Mouse (Mus musculus): ENCODE measurements around the gene Agbl3. TPM values are rescaled to one million over a fixed set of nuclear protein-coding genes. Genes with fewer than 3 reads are reported as not detected.

The Agbl3 gene
- polyA plus RNA-seq, 1 experiment = 1.0 TPM

GRCm38 (mm10) chr6:34760023-34760422 lies 20.2 kb upstream of the Agbl3 start:
- H3K27ac ChIP-seq (ENCODE audit: insufficient read depth, low read length) = no peak overlapping the region
- H3K4me3 ChIP-seq (ENCODE audit: extremely low read depth, insufficient read depth, insufficient read length) = no peak overlapping the region
- no peaks in the 10 kb centered on the region for H3K4me1 ChIP-seq (ENCODE audit: control insufficient read depth, insufficient read depth, insufficient read length)
- 45% methylated on average over 4 of the region's 4 CpGs for WGBS
- DNase-seq (ENCODE audit: low read depth in 1 of 2, low spot score in 2 of 2) = peak; percentile 14 to 18
- H3K27me3 ChIP-seq (ENCODE audit: control insufficient read depth, insufficient read depth, low read length) = no peaks in the 10 kb centered on the region
- TF ChIP-seq POLR2A (IDR thresholded peaks at IDR 0.05; ENCODE audit: low read depth, low read length) (no peak), CTCF (IDR thresholded peaks at IDR 0.05; ENCODE audit: extremely low read depth, insufficient read depth, insufficient read length, insufficient replicate concordance) (0 out of 2 replicates have a peak, but pooled peaks have one; percentile 3)
- no peaks in the 10 kb centered on the region for H3K36me3 ChIP-seq (ENCODE audit: control insufficient read depth, insufficient read depth, low read length)

DNA sequence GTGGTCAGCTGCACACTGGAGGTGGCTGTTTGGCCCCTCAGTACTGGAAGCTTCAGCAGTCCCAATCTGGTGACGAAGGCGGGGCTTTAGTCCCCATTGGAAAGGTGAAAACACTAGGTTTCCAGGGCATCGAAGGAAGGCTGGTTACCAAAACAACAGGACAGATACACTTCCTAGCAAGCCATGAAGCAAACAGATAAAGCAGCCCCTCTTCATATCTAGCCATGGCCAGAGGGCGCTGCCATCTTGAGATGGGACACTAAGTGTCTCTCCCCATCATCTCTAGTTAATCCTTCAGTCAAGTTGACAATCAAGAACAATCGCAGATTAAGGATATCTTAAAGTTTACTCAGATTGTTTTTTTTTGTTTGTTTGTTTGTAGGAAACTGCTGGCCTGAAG lies 14.5 kb upstream of the Agbl3 start:
- H3K27me3 ChIP-seq (ENCODE audit: control insufficient read depth, insufficient read depth, low read length) = no peaks in the 10 kb centered on the region
- DNase-seq (ENCODE audit: low read depth in 1 of 2, low spot score in 2 of 2) = no peak
- no peaks in the 10 kb centered on the region for H3K36me3 ChIP-seq (ENCODE audit: control insufficient read depth, insufficient read depth, low read length)
- no peak overlapping the region for H3K4me3 ChIP-seq (ENCODE audit: extremely low read depth, insufficient read depth, insufficient read length)
- H3K27ac ChIP-seq (ENCODE audit: insufficient read depth, low read length) = no peak overlapping the region
- TF ChIP-seq CTCF (IDR thresholded peaks at IDR 0.05; ENCODE audit: extremely low read depth, insufficient read depth, insufficient read length, insufficient replicate concordance) = no peak
- no peak for TF ChIP-seq POLR2A (IDR thresholded peaks at IDR 0.05; ENCODE audit: low read depth, low read length)
- WGBS = 91% methylated on average over 5 of the region's 5 CpGs
- H3K4me1 ChIP-seq (ENCODE audit: control insufficient read depth, insufficient read depth, insufficient read length) = no peaks in the 10 kb centered on the region

DNA sequence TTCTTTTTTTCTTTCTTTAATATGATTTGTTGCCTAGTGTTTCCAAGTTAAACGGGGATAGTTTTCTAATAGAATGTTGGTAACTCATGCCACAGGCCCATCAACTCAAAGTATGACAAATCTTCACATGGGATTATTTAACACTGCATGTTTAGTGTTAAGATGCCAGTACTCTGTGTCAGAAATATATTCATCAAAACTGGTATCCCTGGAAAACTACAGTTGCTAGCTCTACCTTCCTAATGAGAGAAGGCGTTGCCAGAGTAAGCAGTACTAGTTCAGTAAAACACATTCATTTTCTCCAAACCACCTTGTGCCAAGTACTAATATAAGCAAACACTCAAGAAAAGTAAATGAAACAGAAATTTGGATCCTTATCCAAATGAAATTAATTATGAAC lies 10.2 kb upstream of the Agbl3 start:
- H3K27ac ChIP-seq (ENCODE audit: insufficient read depth, low read length) = no peak overlapping the region
- 88% methylated on average over 2 of the region's 2 CpGs for WGBS
- TF ChIP-seq POLR2A (IDR thresholded peaks at IDR 0.05; ENCODE audit: low read depth, low read length) = no peak
- TF ChIP-seq CTCF (IDR thresholded peaks at IDR 0.05; ENCODE audit: extremely low read depth, insufficient read depth, insufficient read length, insufficient replicate concordance) = no peak
- H3K4me3 ChIP-seq (ENCODE audit: extremely low read depth, insufficient read depth, insufficient read length) = no peak overlapping the region
- DNase-seq (ENCODE audit: low read depth in 1 of 2, low spot score in 2 of 2) = no peak
- no peaks in the 10 kb centered on the region for H3K4me1 ChIP-seq (ENCODE audit: control insufficient read depth, insufficient read depth, insufficient read length)
- no peaks in the 10 kb centered on the region for H3K36me3 ChIP-seq (ENCODE audit: control insufficient read depth, insufficient read depth, low read length)
- no peaks in the 10 kb centered on the region for H3K27me3 ChIP-seq (ENCODE audit: control insufficient read depth, insufficient read depth, low read length)

- 73% methylated on average over 6 of the region's 6 CpGs for WGBS
- Histone ChIP-seq H3K27me3 (ENCODE audit: control insufficient read depth, insufficient read depth, low read length) (no peaks in the 10 kb centered on the region), H3K36me3 (ENCODE audit: control insufficient read depth, insufficient read depth, low read length) (no peaks in the 10 kb centered on the region), H3K4me3 (ENCODE audit: extremely low read depth, insufficient read depth, insufficient read length) (no peak overlapping the region), H3K27ac (ENCODE audit: insufficient read depth, low read length) (no peak overlapping the region), H3K4me1 (ENCODE audit: control insufficient read depth, insufficient read depth, insufficient read length) (no peaks in the 10 kb centered on the region)
- DNase-seq (ENCODE audit: low read depth in 1 of 2, low spot score in 2 of 2) = no peak
- TF ChIP-seq POLR2A (IDR thresholded peaks at IDR 0.05; ENCODE audit: low read depth, low read length) (no peak), CTCF (IDR thresholded peaks at IDR 0.05; ENCODE audit: extremely low read depth, insufficient read depth, insufficient read length, insufficient replicate concordance) (no peak)
These were observed 9.7 kb upstream of the Agbl3 start for GRCm38 (mm10) chr6:34770491-34770890.

GRCm38 (mm10) chr6:34776396-34776795 lies 3.8 kb upstream of the Agbl3 start:
- Histone ChIP-seq H3K27me3 (ENCODE audit: control insufficient read depth, insufficient read depth, low read length) (no peaks in the 10 kb centered on the region), H3K27ac (ENCODE audit: insufficient read depth, low read length) (no peak overlapping the region), H3K36me3 (ENCODE audit: control insufficient read depth, insufficient read depth, low read length) (no peaks in the 10 kb centered on the region), H3K4me3 (ENCODE audit: extremely low read depth, insufficient read depth, insufficient read length) (no peak overlapping the region), H3K4me1 (ENCODE audit: control insufficient read depth, insufficient read depth, insufficient read length) (no peaks in the 10 kb centered on the region)
- TF ChIP-seq POLR2A (IDR thresholded peaks at IDR 0.05; ENCODE audit: low read depth, low read length) (no peak), CTCF (IDR thresholded peaks at IDR 0.05; ENCODE audit: extremely low read depth, insufficient read depth, insufficient read length, insufficient replicate concordance) (no peak)
- peak in 1 of 2 experiments; percentile 8 for DNase-seq (ENCODE audit: low read depth in 1 of 2, low spot score in 2 of 2)

DNA sequence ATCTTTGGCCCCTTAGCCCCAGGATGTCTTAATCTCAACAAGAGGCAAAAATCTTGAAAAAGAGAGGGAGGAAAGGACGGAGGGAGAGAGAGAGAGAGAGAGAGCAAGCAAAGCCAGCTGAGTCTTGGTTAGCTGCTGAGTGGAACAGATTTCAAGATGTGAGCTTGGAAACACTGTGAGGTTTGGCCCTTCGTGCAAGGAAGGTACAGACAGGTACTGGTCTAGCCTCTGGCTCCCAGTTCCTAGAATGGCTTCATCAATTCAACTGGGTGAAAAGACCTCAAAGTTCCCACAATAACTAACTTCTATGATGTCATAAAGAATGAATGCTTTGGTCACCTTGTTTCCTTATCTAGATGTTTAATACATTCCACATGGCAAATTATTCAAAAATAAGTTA lies 3.1 kb upstream of the Agbl3 start:
- DNase-seq (ENCODE audit: low read depth in 1 of 2, low spot score in 2 of 2) = no peak
- Histone ChIP-seq H3K4me3 (ENCODE audit: extremely low read depth, insufficient read depth, insufficient read length) (no peak overlapping the region), H3K27me3 (ENCODE audit: control insufficient read depth, insufficient read depth, low read length) (no peaks in the 10 kb centered on the region), H3K36me3 (ENCODE audit: control insufficient read depth, insufficient read depth, low read length) (no peaks in the 10 kb centered on the region), H3K27ac (ENCODE audit: insufficient read depth, low read length) (no peak overlapping the region), H3K4me1 (ENCODE audit: control insufficient read depth, insufficient read depth, insufficient read length) (no peaks in the 10 kb centered on the region)
- TF ChIP-seq POLR2A (IDR thresholded peaks at IDR 0.05; ENCODE audit: low read depth, low read length) (no peak), CTCF (IDR thresholded peaks at IDR 0.05; ENCODE audit: extremely low read depth, insufficient read depth, insufficient read length, insufficient replicate concordance) (no peak)
- 90% methylated on average over 2 of the region's 2 CpGs for WGBS

DNA sequence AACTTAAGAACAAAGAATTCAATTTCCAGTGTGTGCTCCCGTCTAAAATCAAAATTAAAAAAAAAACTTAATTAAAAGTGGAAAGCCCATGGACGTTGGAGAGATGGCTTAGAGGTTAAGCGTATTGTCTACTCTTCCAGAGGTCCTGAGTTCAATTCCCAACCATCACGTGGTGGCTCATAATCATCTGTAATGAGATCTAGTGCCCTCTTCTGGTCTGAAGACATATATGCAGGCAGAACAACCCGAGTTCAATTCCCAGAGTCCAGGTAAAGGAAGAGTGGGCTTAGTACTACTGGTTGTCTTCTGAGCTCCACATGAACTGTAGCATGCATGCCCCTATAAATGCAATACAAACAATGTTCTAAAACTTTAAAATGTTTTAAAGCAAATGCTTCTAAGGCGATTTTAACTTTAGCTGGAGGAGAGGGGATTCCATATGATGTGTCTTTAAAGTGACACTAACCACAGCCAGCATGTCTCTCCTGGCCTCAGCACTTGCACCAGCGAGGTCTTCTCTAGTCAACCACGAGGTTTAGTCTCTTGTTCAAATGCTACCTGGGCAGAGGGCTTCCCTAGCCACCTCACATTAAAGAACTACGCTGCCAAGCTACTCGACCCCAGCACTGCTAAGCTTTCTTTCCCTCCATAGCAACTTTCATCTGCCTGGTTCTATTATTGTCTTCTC lies 2.1 kb upstream of the Agbl3 start:
- H3K4me3 ChIP-seq (ENCODE audit: extremely low read depth, insufficient read depth, insufficient read length) = no peak overlapping the region
- no peaks in the 10 kb centered on the region for H3K36me3 ChIP-seq (ENCODE audit: control insufficient read depth, insufficient read depth, low read length)
- no peak for DNase-seq (ENCODE audit: low read depth in 1 of 2, low spot score in 2 of 2)
- H3K4me1 ChIP-seq (ENCODE audit: control insufficient read depth, insufficient read depth, insufficient read length) = no peaks in the 10 kb centered on the region
- TF ChIP-seq CTCF (IDR thresholded peaks at IDR 0.05; ENCODE audit: extremely low read depth, insufficient read depth, insufficient read length, insufficient replicate concordance) (no peak), POLR2A (IDR thresholded peaks at IDR 0.05; ENCODE audit: low read depth, low read length) (no peak)
- H3K27me3 ChIP-seq (ENCODE audit: control insufficient read depth, insufficient read depth, low read length) = no peaks in the 10 kb centered on the region
- H3K27ac ChIP-seq (ENCODE audit: insufficient read depth, low read length) = no peak overlapping the region
- 74% methylated on average over 10 of the region's 10 CpGs for WGBS

Data from spleen, adult 2 months (tissue).